Mouse (Mus musculus) lung, postnatal 0 days (tissue): ENCODE measurements around the gene 4930402F06Rik.

Experiments used
- CTCF ChIP-seq: IDR thresholded peaks from 2 replicates; pipeline ENCODE4 v1.5.1; 2016; ENCODE audit warnings: antibody characterized with exemption, mild to moderate bottlenecking
- EP300 ChIP-seq: IDR thresholded peaks from 2 replicates; pipeline ENCODE4 v1.6.1; 2016; ENCODE audit warnings: antibody characterized with exemption, mild to moderate bottlenecking, control low read depth

GRCm38 (mm10) chr2:35419671-35420070, 22.7 kb upstream of the 4930402F06Rik start:
- TF ChIP-seq CTCF (no peak), EP300 (no peak)
